Comparison of ENCODE assay signal across 8 mouse cellular contexts in the genomic region with DNA sequence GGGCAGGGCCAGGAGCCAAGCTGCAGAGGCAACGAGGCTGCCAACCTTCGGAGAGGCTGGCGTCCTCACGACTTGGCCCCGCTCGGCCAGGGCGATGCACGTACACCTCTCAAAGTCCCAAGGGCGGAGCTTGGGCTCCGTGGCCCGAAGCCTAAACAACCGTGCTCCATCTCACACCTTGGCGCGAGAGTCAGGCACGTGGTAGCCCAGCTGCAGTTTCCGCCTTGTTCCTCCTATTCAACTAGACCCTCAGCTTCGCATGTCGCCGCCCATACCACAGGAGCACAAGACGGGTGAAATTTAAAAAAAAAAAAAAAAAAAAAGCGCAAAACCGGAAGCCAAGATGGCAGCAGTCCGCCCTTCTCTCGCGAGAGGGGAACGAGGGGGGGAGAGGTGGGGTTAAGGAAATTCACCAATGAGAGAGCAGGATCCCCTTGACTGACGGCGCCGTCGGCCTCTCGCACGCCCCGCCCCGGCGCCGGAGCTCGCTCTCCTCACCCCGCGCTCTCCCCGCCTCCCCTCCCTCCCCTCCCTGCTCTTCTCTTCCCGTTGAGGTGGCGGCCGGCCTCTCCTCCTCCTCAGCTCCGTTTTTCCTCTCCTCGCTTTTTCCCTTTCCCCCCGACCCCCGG. TPM values are rescaled to one million over a fixed set of nuclear protein-coding genes. Genes with fewer than 3 reads are reported as not detected.
DNase-seq lines count a peak whose midpoint lies in the region; ATAC-seq and TF ChIP-seq lines count a peak whose summit lies in the region.

A gene (plus strand): TSS at position 470 of the 629 bp plus-strand sequence.

- peak; percentile 99 for DNase-seq in forebrain, embryonic 14.5 days (ENCODE audit: low spot score)
- DNase-seq in heart, postnatal 14 days: peak; percentile 96 to 97
- DNase-seq in layer of hippocampus, adult 11-12 months (ENCODE audit: low spot score): peak; percentile 94
- peak; percentile 95 to 96 for DNase-seq in lung, adult 18-20 months
- DNase-seq in testis, postnatal 14 days (ENCODE audit: low spot score): peak; percentile 95

- H3K36me3 ChIP-seq in ES-Bruce4 (ENCODE audit: control insufficient read depth, insufficient read depth, low read length, poor library complexity, severe bottlenecking): 0 out of 2 replicates have a peak, but pooled peaks cover 2% of the 10 kb centered on the region
- no peaks in the 10 kb centered on the region for H3K36me3 ChIP-seq in forebrain, embryonic 14.5 days (ENCODE audit: control insufficient read depth, insufficient read depth, low read length)
- H3K36me3 ChIP-seq in neural tube, embryonic 15.5 days: no peaks in the 10 kb centered on the region

- H3K27me3 ChIP-seq in ES-Bruce4 (ENCODE audit: control insufficient read depth, insufficient read depth, low read length, poor library complexity, severe bottlenecking): no peaks in the 10 kb centered on the region
- no peaks in the 10 kb centered on the region for H3K27me3 ChIP-seq in forebrain, embryonic 14.5 days (replicated peaks; ENCODE audit: control insufficient read depth, insufficient read depth, low read length)
- no peaks in the 10 kb centered on the region for H3K27me3 ChIP-seq in neural tube, embryonic 15.5 days (replicated peaks)

- peak; percentile 57 for TF ChIP-seq POLR2A in ES-Bruce4 (IDR thresholded peaks at IDR 0.05; ENCODE audit: insufficient read depth, low read length)

- TF ChIP-seq CTCF in ES-Bruce4 (IDR thresholded peaks at IDR 0.05; ENCODE audit: low read depth, low read length): no peak

- 2% methylated on average over 43 of the region's 47 CpGs for WGBS in forebrain, embryonic 14.5 days
- 1% methylated on average over 41 of the region's 47 CpGs for WGBS in neural tube, embryonic 15.5 days

- TF ChIP-seq EP300 in ES-Bruce4 (IDR thresholded peaks at IDR 0.05; ENCODE audit: insufficient read depth, low read depth, low read length): 0 out of 2 replicates have a peak, but pooled peaks have one; percentile 8

- H3K4me1 ChIP-seq in ES-Bruce4 (ENCODE audit: control insufficient read depth, insufficient read depth, low read length): no peaks in the 10 kb centered on the region
- peaks cover 24% of the 10 kb centered on the region for H3K4me1 ChIP-seq in forebrain, embryonic 14.5 days (ENCODE audit: control insufficient read depth, insufficient read depth, low read length)
- peaks cover 36% of the 10 kb centered on the region for H3K4me1 ChIP-seq in neural tube, embryonic 15.5 days

- H3K4me3 ChIP-seq in ES-Bruce4 (ENCODE audit: low read depth, low read length): peak within 1 kb of the TSS; percentile 91
- peak within 1 kb of the TSS; percentile 89 for H3K4me3 ChIP-seq in forebrain, embryonic 14.5 days (ENCODE audit: low read depth, low read length)
- peak within 1 kb of the TSS; percentile 96 for H3K4me3 ChIP-seq in neural tube, embryonic 15.5 days (replicated peaks)

- no peaks in the 10 kb centered on the region for H3K9me3 ChIP-seq in ES-Bruce4 (replicated peaks; ENCODE audit: control insufficient read depth, insufficient read depth, low read length, poor library complexity, severe bottlenecking)
- H3K9me3 ChIP-seq in forebrain, embryonic 14.5 days (replicated peaks; ENCODE audit: control insufficient read depth, low read length): no peaks in the 10 kb centered on the region
- no peaks in the 10 kb centered on the region for H3K9me3 ChIP-seq in neural tube, embryonic 15.5 days (replicated peaks)

- peak within 1 kb of the TSS; percentile 62 for H3K27ac ChIP-seq in ES-Bruce4 (ENCODE audit: insufficient read depth, low read length)
- H3K27ac ChIP-seq in forebrain, embryonic 14.5 days (ENCODE audit: low read depth, low read length): peak within 1 kb of the TSS; percentile 98
- peak within 1 kb of the TSS; percentile 98 for H3K27ac ChIP-seq in neural tube, embryonic 15.5 days (replicated peaks)

- H3K9ac ChIP-seq in ES-Bruce4 (ENCODE audit: low read depth, poor library complexity, severe bottlenecking): peak within 1 kb of the TSS; percentile 88
- H3K9ac ChIP-seq in forebrain, embryonic 14.5 days (ENCODE audit: low read length): peak within 1 kb of the TSS; percentile 96
- peak within 1 kb of the TSS; percentile 99 for H3K9ac ChIP-seq in neural tube, embryonic 15.5 days (replicated peaks)

- ATAC-seq in cerebellum, adult (ENCODE audit: insufficient number of reproducible peaks, low FRiP score, low TSS enrichment): peak; percentile 96
- peak; percentile 95 for ATAC-seq in forebrain, embryonic 14.5 days
- peak; percentile 98 for ATAC-seq in neural tube, embryonic 15.5 days (ENCODE audit: low FRiP score)

- H3K4me2 ChIP-seq in forebrain, embryonic 14.5 days (ENCODE audit: low read length): peak within 1 kb of the TSS; percentile 81
- H3K4me2 ChIP-seq in neural tube, embryonic 15.5 days: peak within 1 kb of the TSS; percentile 81

- intact Hi-C loops in heart, postnatal 14 days (cut with DNase I): loop anchor here (5.0 kb wide), 1 partner anchor 75 kb away; a partner anchor contains a TSS

RNA-seq across cellular contexts. Expression of the gene that starts here (rescaled TPM):
- polyA plus RNA-seq in ES-Bruce4 (2011; ENCODE audit: insufficient read depth, insufficient read length, low read depth, missing spikeins): 808 and 834 TPM in 2 replicates
- polyA plus RNA-seq in forebrain, embryonic 14.5 days (2014; fragmentation: Nextera tagmentation; extraction: Ambion mirVana): 501 and 516 TPM in 2 replicates
- total RNA-seq in heart, postnatal 14 days (2021): 100 to 1,000 TPM; 249 to 250 TPM
- 408 and 409 TPM in 2 replicates for polyA plus RNA-seq in neural tube, embryonic 15.5 days (2015; fragmentation: Nextera tagmentation; extraction: Ambion mirVana)

Comparison
In these comparisons a context has a peak if more than half of its experiments do, and no peak if none do; other contexts are left out.
1. Peak in every context shown above with its lines: DNase-seq, ATAC-seq, H3K4me3 ChIP-seq and H3K27ac ChIP-seq.